Mouse (Mus musculus): ENCODE measurements around the gene Etl4.
A peak's percentile ranks its signal among the peaks of the same experiment; 100 is the strongest.

The Etl4 gene

DNA sequence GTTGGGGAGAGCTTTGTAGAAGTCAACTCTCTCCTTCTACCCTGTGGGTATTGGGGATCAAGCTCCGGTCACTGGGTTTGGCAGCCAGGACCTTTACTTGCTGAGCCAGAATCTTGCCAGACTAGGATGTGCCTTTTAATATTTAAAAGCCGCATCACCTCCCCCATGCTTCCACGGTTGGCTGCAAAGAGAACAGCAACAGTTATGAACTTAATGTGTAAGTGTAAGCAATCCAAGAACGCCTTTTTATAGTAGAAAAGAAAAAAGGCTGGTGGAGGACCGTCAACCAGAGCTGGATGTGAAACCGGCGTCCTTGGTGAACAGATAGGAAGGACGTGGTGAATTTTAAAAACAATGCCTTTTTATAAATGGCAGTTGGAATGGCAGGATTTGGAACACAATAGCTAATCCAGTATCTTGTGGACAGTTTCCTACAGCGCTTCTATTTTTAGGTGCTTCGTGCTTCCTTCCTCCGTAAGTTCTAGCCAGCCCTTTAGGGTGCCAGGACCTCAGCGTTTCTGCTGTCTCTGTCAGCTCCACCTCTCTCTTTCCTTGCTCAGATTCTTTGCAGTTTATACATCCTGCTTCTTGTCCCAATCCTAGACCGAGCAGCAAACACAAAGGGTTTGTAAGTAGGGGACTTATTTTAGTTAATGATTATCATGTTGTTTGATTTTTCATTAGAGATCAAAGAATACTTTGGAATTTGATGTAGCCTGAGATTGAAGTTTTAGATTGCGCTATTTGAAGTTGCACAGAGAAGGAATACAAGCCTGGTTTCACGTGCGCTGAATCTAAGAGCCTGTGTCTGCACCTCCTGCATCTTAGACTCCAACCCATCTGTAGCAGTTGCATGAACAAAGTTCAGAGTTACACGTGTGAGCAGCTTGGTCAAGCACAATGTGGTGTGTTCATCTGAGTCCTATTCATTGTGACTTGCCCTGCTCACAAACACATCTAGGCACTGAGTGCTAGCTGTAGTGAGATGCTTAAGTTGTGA lies 535.9 kb downstream of the Etl4 start:
- DNase-seq (ENCODE audit: low spot score), result peak; percentile 51

GRCm38 (mm10) chr2:20446180-20446579 lies 536.6 kb downstream of the Etl4 start:
- no peak for DNase-seq (ENCODE audit: low spot score)

DNA sequence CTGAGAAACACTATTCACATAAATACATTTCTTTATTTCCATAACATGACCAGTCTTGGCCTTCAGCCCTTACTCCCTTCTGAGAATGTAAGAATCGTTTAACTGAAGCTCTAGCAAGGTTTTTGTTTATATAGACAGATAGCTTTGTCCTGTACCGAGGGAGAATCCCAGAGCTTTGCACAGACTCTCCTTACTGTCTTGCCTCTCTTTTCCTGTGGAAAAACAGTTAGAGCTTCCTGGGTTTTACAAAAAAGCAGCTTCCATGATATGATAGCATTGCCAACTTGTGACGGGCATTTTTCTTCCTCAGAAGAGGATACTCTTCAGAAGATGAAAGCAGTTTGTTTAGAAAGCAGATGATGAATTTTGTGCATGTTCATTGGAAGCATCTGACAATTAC lies 541.4 kb downstream of the Etl4 start:
- peak; percentile 23 for DNase-seq (ENCODE audit: low spot score)

DNA sequence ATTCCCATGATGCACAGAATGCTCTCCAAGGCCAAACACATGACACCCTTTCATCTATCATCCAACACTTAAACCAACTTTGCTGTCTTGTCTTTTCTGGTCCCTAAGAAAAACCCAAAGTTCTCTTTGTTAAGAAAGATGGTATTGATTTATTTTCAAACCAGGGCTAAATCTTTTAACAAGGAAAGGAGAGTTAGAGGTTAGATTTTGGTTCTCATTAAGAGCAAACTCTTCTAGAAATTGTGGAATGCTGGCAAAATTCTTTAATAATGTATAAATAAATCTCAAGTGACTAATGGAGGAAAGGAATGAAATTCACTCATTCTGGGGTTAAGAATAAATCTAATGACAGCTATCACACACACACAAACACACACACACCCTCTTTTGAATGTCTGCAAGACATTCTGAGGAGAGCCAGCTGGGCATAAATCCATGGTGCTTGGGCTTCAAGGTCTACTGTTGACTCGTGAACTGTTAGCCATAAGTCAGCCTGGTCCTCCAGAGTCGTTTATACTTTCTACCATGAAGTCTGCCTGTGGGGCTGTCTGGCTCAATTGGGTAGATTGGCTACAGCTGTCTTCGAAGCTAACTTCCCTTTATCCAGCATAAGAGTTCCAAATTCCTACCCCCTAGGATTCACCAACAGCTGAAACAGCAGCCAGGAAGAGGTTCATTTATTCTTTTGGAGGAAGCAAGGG lies 544.1 kb downstream of the Etl4 start:
- no peak for DNase-seq (ENCODE audit: low spot score)

- no peak for DNase-seq (ENCODE audit: low spot score)
These were observed 569.6 kb downstream of the Etl4 start for GRCm38 (mm10) chr2:20479199-20479598.

DNA sequence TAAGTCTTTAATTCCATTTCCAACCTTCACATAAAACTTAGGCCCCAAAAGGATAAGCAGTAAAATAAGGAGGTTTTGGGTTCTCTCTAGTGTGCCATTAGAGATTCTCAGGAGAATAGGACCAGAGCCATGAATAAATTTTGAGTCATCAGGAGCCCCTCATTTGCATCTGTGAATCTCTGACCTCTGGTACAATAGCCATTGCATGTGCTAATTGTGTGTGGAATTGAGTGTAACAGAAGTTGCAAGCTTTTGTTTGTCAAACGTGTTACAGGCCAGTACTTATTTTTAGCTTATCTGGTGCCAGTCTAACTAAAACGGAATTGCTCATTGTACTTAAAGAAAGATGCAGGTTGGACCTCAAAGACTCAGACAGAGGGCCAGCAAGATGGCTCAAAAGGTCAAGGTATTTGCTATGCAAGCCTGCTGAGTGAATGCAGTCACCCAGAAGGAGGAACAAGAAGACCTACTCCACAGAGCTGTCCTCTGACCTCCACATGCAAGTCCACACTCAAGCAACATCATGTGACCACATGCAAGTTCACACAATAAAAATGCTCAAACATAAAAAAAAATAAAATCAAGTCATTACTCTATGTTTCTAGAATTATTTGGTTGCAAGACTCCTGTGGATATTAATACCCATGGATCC lies 576.7 kb downstream of the Etl4 start:
- no peak for DNase-seq (ENCODE audit: low spot score)

DNA sequence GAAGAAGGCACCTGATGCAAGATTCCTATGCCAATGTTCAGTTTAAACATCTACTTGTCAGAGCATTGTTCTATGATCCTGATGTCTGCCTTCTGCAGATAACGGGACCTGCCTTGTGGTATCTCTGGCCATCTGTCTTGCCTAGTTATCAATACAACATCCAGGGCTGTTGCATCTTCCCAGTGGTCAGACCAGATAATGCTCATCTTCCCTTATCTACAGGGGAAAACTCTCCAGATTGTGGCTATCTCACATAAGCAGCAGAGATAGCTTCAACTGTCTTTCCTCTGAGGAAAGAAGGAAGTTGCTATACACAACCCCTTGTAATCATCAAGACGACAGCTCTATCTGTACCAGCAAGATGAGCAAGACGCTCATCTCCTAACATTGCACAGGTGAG lies 579.5 kb downstream of the Etl4 start:
- no peak for DNase-seq (ENCODE audit: low spot score)

- no peak for DNase-seq (ENCODE audit: low spot score)
These were observed 582.5 kb downstream of the Etl4 start for GRCm38 (mm10) chr2:20492125-20492524.

- no peak for DNase-seq (ENCODE audit: low spot score)
These were observed 584.2 kb downstream of the Etl4 start for GRCm38 (mm10) chr2:20493806-20494205.

- DNase-seq (ENCODE audit: low spot score), result peak; percentile 70
These were observed 585.1 kb downstream of the Etl4 start for GRCm38 (mm10) chr2:20494666-20495065.

- no peak for DNase-seq (ENCODE audit: low spot score)
These were observed 586.7 kb downstream of the Etl4 start for GRCm38 (mm10) chr2:20496219-20496800.

DNA sequence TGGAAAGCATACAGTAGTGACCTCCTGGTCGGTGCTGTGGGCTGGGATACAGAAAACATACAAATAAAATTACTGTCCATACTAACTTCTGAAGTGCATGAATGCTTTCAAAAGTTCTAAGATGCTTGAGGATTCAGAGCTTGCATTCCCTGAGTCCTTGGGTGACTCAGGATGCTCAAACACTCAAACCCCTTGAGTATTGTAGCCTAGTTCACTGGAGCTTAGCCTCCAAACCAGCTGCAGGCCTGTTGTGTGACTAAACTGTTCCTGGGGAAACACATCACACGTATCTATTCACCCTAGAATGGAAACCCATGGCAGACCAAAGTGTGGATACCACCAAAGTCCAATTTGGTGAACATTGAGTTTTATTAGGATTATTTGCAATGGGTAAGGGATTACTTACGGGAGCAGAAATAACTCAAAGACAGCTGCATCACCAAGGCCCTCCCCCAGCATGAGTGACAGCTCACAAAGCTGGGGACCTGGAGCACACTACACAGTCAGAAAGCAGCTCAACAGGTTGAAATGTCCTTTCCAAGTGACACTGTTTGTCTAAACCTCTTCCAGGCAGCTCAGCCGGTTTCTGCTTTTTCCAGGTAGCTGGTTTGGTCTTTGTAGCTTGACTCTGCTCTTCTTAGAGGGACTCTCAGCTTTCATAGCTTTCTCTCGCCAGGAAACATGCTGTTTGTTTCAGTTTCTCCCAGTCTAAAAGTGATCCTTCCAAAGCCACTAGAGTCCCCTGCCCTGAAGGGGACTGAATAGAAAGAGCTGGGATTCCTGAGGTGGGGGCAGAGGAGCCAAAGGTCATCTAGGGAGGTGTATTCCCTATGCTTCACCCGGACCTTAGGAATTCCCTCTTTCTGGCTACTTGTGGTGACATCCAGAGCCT lies 598.5 kb downstream of the Etl4 start:
- no peak for DNase-seq (ENCODE audit: low spot score)

GRCm38 (mm10) chr2:20508724-20509052 lies 599.1 kb downstream of the Etl4 start:
- no peak for DNase-seq (ENCODE audit: low spot score)

- no peak for DNase-seq (ENCODE audit: low spot score)
These were observed 600.5 kb downstream of the Etl4 start for GRCm38 (mm10) chr2:20510061-20510460.

DNA sequence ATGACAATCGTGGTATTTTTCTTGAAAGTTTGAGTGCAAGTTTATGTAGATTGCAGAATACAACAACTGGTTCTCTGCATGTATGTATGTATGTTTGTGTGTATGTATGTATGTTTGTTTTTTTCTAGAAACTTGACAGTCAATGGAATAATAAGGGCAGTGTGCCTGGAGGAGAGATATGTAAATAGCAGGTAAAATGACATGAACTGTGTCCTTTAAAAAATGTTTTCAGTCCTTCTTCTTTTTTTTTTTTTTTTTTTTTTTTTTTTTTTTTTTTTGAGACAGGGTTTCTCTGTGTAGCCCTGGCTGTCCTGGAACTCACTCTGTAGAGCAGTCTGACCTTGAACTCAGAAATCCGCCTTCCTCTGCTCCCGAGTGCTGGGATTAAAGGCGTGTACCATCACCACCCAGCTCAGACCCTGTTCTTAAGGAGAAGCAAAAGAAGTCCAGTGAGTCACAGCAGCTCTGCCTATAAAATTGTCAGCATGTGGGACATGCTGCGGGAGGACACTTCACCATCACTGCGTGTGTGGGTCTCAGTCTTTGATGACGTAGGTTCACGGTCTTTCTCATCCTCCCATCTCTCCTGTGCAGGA lies 606.8 kb downstream of the Etl4 start:
- DNase-seq (ENCODE audit: low spot score), result no peak

DNA sequence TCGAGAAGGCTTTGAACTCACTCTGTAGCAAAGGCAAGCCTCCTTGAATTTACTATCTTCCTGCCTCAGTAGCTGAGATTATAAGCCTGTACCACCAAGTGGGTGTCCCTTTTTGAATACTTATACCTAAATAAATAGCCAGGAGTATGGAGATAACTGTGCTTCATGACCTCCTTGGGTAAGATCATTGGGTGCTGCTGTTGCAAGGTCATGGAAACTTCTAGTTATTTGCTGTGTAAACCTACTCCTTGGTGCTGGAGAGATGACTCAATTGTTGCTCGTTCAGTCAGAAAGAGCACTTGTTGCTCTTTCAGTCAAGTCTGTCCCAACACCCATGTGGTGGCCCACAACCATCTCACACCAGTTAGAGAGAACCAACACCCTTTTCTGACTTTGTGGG lies 608.3 kb downstream of the Etl4 start:
- DNase-seq (ENCODE audit: low spot score), result peak; percentile 41

GRCm38 (mm10) chr2:20518506-20518905 lies 608.9 kb downstream of the Etl4 start:
- peak; percentile 69 for DNase-seq (ENCODE audit: low spot score)

GRCm38 (mm10) chr2:20519447-20520098 lies 610.0 kb downstream of the Etl4 start:
- DNase-seq (ENCODE audit: low spot score), result peak; percentile 86

DNA sequence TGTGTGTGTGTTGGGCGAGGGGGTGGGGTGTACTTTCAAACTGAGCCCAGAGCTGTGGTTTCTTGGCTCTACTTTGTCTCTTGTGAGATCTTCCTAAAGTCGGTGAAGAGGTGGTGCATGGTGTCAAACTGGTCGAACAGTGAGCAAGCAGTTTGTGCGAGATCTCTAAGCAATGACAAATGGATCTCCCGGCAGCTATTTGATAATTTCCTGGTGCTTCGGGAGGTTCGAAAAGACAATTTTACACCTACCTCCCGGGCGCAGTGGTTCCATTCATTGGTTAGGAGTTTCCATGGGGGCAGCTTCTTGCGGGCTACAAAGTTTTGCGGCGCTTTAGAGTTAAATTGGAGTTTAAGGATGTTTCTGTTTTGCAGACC lies 610.5 kb downstream of the Etl4 start:
- DNase-seq (ENCODE audit: low spot score), result no peak
